Mouse (Mus musculus) hindbrain, embryonic 16.5 days (tissue): ENCODE measurements around the gene Grik3. TPM values are rescaled to one million over a fixed set of nuclear protein-coding genes. Genes with fewer than 3 reads are reported as not detected.

Experiments
- ATAC-seq: fragments of 200-750 bp; cut with Nextera tagmentation; 2 replicates; pipeline ENCODE4 v1.8.0; 2017; ENCODE audit warnings: moderate TSS enrichment, moderate library complexity
- H3K27ac ChIP-seq: fragments of 300-500 bp; sonication (generic); 2 replicates; pipeline ENCODE4 v1.5.1; 2014; ENCODE audit warnings: low read depth, mild to moderate bottlenecking, control low read depth, low read length, moderate library complexity
- H3K27me3 ChIP-seq: fragments of 300-500 bp; sonication (generic); replicated peaks from 2 replicates; pipeline ENCODE4 v1.6.1; 2014; ENCODE audit warnings: low read length; ENCODE audit not compliant: control insufficient read depth, insufficient read depth
- H3K36me3 ChIP-seq: fragments of 300-500 bp; sonication (generic); 2 replicates; pipeline ENCODE4 v1.6.1; 2014; ENCODE audit warnings: mild to moderate bottlenecking, low read length, moderate library complexity, mixed read lengths; ENCODE audit not compliant: control insufficient read depth, insufficient read depth
- H3K4me1 ChIP-seq: fragments of 300-500 bp; sonication (generic); 2 replicates; pipeline ENCODE4 v1.6.1; 2014; ENCODE audit warnings: low read depth, low read length; ENCODE audit not compliant: control insufficient read depth, insufficient read depth
- H3K4me2 ChIP-seq: fragments of 300-500 bp; sonication (generic); 2 replicates; pipeline ENCODE4 v1.6.1; 2014; ENCODE audit warnings: mild to moderate bottlenecking, low read length, control low read depth, moderate library complexity
- H3K4me3 ChIP-seq: fragments of 300-500 bp; sonication (generic); 2 replicates; pipeline ENCODE4 v1.5.1; 2014; ENCODE audit warnings: mild to moderate bottlenecking, low read length, control low read depth, moderate library complexity
- H3K9ac ChIP-seq: fragments of 300-500 bp; sonication (generic); 2 replicates; pipeline ENCODE4 v1.6.1; 2014; ENCODE audit warnings: low read depth, mild to moderate bottlenecking, control low read depth, low read length, moderate library complexity
- H3K9me3 ChIP-seq: fragments of 300-500 bp; sonication (generic); 2 replicates; pipeline ENCODE4 v1.6.1; 2014; ENCODE audit warnings: mild to moderate bottlenecking, low read length, moderate library complexity; ENCODE audit not compliant: control insufficient read depth
- WGBS: fragments of 180-500 bp; shearing (Covaris S2); extraction: QIAGEN DNeasy Blood & Tissue Kit; methylation state at CpG from one replicate; pipeline ENCODE4 v1.1.7; 2014; 5-methylcytosine and 5-hydroxymethylcytosine counted together
- polyA plus RNA-seq: library from polyadenylated mRNA; unstranded; fragments of >200 nt; fragmentation: Nextera tagmentation; extraction: Ambion mirVana; gene quantifications from 2 replicates; pipeline ENCODE4 v1.2.1, GENCODE M21; 2015

The Grik3 gene
- polyA plus RNA-seq, 1 experiment from 2014 or later, result 5.5 TPM

GRCm38 (mm10) chr4:125726241-125726640 lies 235.7 kb downstream of the Grik3 start:
- H3K36me3 ChIP-seq, result no peaks in the 10 kb centered on the region
- WGBS, result 77% methylated on average over 1 of the region's 1 CpGs
- no peak overlapping the region for H3K4me2 ChIP-seq
- no peak overlapping the region for H3K9ac ChIP-seq
- no peak for ATAC-seq
- H3K27ac ChIP-seq, result no peak overlapping the region
- no peaks in the 10 kb centered on the region for H3K9me3 ChIP-seq
- H3K27me3 ChIP-seq, result peaks cover 7% of the 10 kb centered on the region
- H3K4me1 ChIP-seq, result peaks cover 14% of the 10 kb centered on the region
- H3K4me3 ChIP-seq, result no peak overlapping the region

- no peak overlapping the region for H3K9ac ChIP-seq
- H3K27ac ChIP-seq, result no peak overlapping the region
These were observed 236.5 kb downstream of the Grik3 start for GRCm38 (mm10) chr4:125727030-125727429.

GRCm38 (mm10) chr4:125727626-125728025 lies 237.1 kb downstream of the Grik3 start:
- WGBS, result 15% methylated on average over 4 of the region's 4 CpGs
- ATAC-seq, result no peak
- H3K9ac ChIP-seq, result no peak overlapping the region
- no peak overlapping the region; the same call in 1 of the 2 replicates for H3K27ac ChIP-seq
- H3K4me1 ChIP-seq, result peaks cover 14% of the 10 kb centered on the region
- no peaks in the 10 kb centered on the region for H3K9me3 ChIP-seq
- H3K4me3 ChIP-seq, result no peak overlapping the region
- H3K27me3 ChIP-seq, result peaks cover 7% of the 10 kb centered on the region
- no peaks in the 10 kb centered on the region for H3K36me3 ChIP-seq
- peak overlapping the region; percentile 24; the same call in 1 of the 2 replicates for H3K4me2 ChIP-seq

More at GRCm38 (mm10) chr4:125727030-125727429, 236.5 kb downstream of the Grik3 start:
- Histone ChIP-seq H3K36me3 (no peaks in the 10 kb centered on the region), H3K4me3 (no peak overlapping the region), H3K9me3 (no peaks in the 10 kb centered on the region), H3K4me1 (peaks cover 14% of the 10 kb centered on the region), H3K4me2 (peak overlapping the region; percentile 15; the same call in 1 of the 2 replicates), H3K27me3 (peaks cover 7% of the 10 kb centered on the region)
- WGBS, result 23% methylated on average over 10 of the region's 10 CpGs
- ATAC-seq, result no peak

- Histone ChIP-seq H3K9me3 (no peaks in the 10 kb centered on the region), H3K27ac (peak overlapping the region; percentile 59), H3K27me3 (peaks cover 7% of the 10 kb centered on the region), H3K36me3 (no peaks in the 10 kb centered on the region), H3K4me1 (peaks cover 14% of the 10 kb centered on the region), H3K4me2 (peak overlapping the region; percentile 46), H3K9ac (peak overlapping the region; percentile 18; the same call in 1 of the 2 replicates), H3K4me3 (no peak overlapping the region)
- ATAC-seq, result no peak
- 15% methylated on average over 15 of the region's 15 CpGs for WGBS
These were observed 237.8 kb downstream of the Grik3 start for GRCm38 (mm10) chr4:125728091-125728863.

GRCm38 (mm10) chr4:125729305-125730220 lies 239.1 kb downstream of the Grik3 start:
- peaks cover 7% of the 10 kb centered on the region for H3K27me3 ChIP-seq
- H3K9me3 ChIP-seq, result no peaks in the 10 kb centered on the region
- peak overlapping the region; percentile 5; the same call in 1 of the 2 replicates for H3K9ac ChIP-seq
- peak overlapping the region; percentile 13 for H3K4me3 ChIP-seq
- peak; percentile 60 for ATAC-seq
- peaks cover 14% of the 10 kb centered on the region for H3K4me1 ChIP-seq
- H3K27ac ChIP-seq, result no peak overlapping the region
- H3K36me3 ChIP-seq, result no peaks in the 10 kb centered on the region
- peak overlapping the region; percentile 46 for H3K4me2 ChIP-seq
- WGBS, result 4% methylated on average over 38 of the region's 38 CpGs

GRCm38 (mm10) chr4:125730751-125731150 lies 240.3 kb downstream of the Grik3 start:
- H3K36me3 ChIP-seq, result no peaks in the 10 kb centered on the region
- ATAC-seq, result no peak
- H3K4me3 ChIP-seq, result no peak overlapping the region
- H3K4me1 ChIP-seq, result peaks cover 14% of the 10 kb centered on the region
- WGBS, result 80% methylated on average over 6 of the region's 6 CpGs
- peaks cover 7% of the 10 kb centered on the region for H3K27me3 ChIP-seq
- no peak overlapping the region for H3K9ac ChIP-seq
- no peak overlapping the region for H3K27ac ChIP-seq
- H3K9me3 ChIP-seq, result no peaks in the 10 kb centered on the region
- no peak overlapping the region for H3K4me2 ChIP-seq

GRCm38 (mm10) chr4:125736783-125737182 lies 246.3 kb downstream of the Grik3 start:
- H3K4me1 ChIP-seq, result no peaks in the 10 kb centered on the region
- no peaks in the 10 kb centered on the region for H3K9me3 ChIP-seq
- no peak overlapping the region for H3K4me3 ChIP-seq
- H3K9ac ChIP-seq, result no peak overlapping the region
- H3K27ac ChIP-seq, result no peak overlapping the region
- WGBS, result 54% methylated on average over 4 of the region's 4 CpGs
- no peaks in the 10 kb centered on the region for H3K36me3 ChIP-seq
- no peak for ATAC-seq
- H3K4me2 ChIP-seq, result no peak overlapping the region
- H3K27me3 ChIP-seq, result no peaks in the 10 kb centered on the region

GRCm38 (mm10) chr4:125738825-125739224 lies 248.3 kb downstream of the Grik3 start:
- WGBS, result 82% methylated on average over 4 of the region's 4 CpGs
- Histone ChIP-seq H3K27me3 (no peaks in the 10 kb centered on the region), H3K36me3 (no peaks in the 10 kb centered on the region), H3K9ac (no peak overlapping the region), H3K4me1 (no peaks in the 10 kb centered on the region), H3K4me3 (no peak overlapping the region), H3K9me3 (no peaks in the 10 kb centered on the region), H3K4me2 (no peak overlapping the region), H3K27ac (no peak overlapping the region)
- no peak for ATAC-seq

- H3K9me3 ChIP-seq, result no peaks in the 10 kb centered on the region
- no peaks in the 10 kb centered on the region for H3K4me1 ChIP-seq
- no peak overlapping the region for H3K27ac ChIP-seq
- no peak overlapping the region for H3K4me2 ChIP-seq
- ATAC-seq, result peak; percentile 42; the same call in 1 of the 2 replicates
- H3K27me3 ChIP-seq, result no peaks in the 10 kb centered on the region
- 64% methylated on average over 16 of the region's 16 CpGs for WGBS
- no peak overlapping the region for H3K4me3 ChIP-seq
- H3K36me3 ChIP-seq, result no peaks in the 10 kb centered on the region
- no peak overlapping the region for H3K9ac ChIP-seq
These were observed 251.7 kb downstream of the Grik3 start for GRCm38 (mm10) chr4:125742162-125742571.
